Mouse (Mus musculus): ENCODE measurements around the gene Atpaf1. TPM values are rescaled to one million over a fixed set of nuclear protein-coding genes. Genes with fewer than 3 reads are reported as not detected.

The Atpaf1 gene
- polyA plus RNA-seq, 1 experiment from 2014 or later = 54.0 TPM

DNA sequence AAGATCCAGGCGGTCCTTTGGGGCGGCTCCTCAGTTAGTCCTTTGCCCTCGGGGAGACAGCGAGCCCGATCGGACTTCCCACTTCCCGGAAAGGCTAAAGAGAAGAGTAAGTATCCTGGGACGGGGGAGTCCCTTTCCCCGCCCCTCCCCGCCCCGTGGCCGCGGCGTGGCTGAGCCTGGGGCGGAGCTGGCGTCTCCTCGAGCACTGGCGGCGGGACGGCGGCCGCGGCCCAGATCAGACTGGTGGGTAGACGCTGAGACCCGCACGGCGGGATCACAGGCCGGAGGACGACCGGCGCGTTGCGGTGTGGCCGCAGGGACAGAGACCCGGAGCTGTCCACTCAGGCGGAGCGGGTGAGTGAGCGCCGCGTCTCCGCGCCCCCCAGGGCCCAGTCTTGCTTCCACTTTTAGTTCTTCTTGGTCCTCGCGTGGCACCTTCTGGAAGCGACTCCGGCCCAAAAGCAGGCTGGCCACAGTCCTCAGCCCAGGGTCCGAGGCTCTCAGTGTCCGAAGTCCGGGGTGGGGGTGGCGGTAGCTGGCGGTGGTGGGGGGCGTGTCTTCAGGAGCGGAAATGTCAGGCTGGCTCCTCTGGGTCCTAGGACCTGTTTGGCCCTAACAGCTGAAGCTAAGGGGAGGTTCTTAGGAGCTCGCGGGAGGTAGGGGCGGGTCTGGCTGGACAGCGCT lies 43.4 kb downstream of the Atpaf1 start, which contains the start of gene Mob3c:
Gene Mob3c, plus strand, starts transcription at position 205 of the 684 bp plus-strand sequence.
- Histone ChIP-seq H3K9ac (replicated peaks; ENCODE audit: low read length) (peak within 1 kb of the TSS; percentile 69), H3K4me3 (ENCODE audit: low read depth, low read length) (peak within 1 kb of the TSS; percentile 75), H3K4me1 (ENCODE audit: control insufficient read depth, insufficient read depth, low read length) (no peaks in the 10 kb centered on the region), H3K27ac (replicated peaks; ENCODE audit: low read depth, low read length) (no peak within 1 kb of the TSS), H3K27me3 (ENCODE audit: control insufficient read depth, insufficient read depth, low read length) (peaks cover 3% of the 10 kb centered on the region; the same call in 1 of the 2 replicates), H3K4me2 (ENCODE audit: low read depth, low read length) (peak within 1 kb of the TSS; percentile 85), H3K9me3 (replicated peaks; ENCODE audit: control insufficient read depth, low read length) (no peaks in the 10 kb centered on the region), H3K36me3 (replicated peaks; ENCODE audit: control insufficient read depth, insufficient read depth, low read depth, low read length) (no peaks in the 10 kb centered on the region)
- WGBS = under 1% methylated on average over 56 of the region's 57 CpGs
- DNase-seq (ENCODE audit: low spot score) (peak; percentile 85), ATAC-seq (replicated peaks; ENCODE audit: insufficient number of reproducible peaks, low FRiP score, low TSS enrichment, low read depth) (peak; percentile 89)

DNA sequence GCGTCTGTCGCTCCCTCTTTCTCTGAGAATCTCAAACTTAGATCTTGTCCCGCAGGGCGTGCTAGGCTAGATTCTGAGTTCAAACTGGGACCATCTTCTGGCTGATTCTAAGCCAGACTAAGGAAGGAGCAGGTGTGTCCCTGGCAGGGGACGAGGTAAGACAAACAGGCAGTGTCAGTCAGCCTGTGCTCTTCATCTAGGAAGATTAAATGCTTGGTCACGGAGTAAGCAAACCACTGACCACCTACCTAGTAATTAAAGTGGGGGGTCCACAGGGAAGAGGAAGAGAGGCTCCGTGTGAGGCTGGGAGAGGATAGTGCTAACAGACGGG lies 43.9 kb downstream of the Atpaf1 start:
- Histone ChIP-seq H3K9ac (replicated peaks; ENCODE audit: low read length) (no peak overlapping the region; the same call in 1 of the 2 replicates), H3K9me3 (replicated peaks; ENCODE audit: control insufficient read depth, low read length) (no peaks in the 10 kb centered on the region), H3K27me3 (ENCODE audit: control insufficient read depth, insufficient read depth, low read length) (peaks cover 3% of the 10 kb centered on the region; the same call in 1 of the 2 replicates), H3K36me3 (replicated peaks; ENCODE audit: control insufficient read depth, insufficient read depth, low read depth, low read length) (no peaks in the 10 kb centered on the region), H3K4me3 (ENCODE audit: low read depth, low read length) (peak overlapping the region; percentile 75), H3K27ac (replicated peaks; ENCODE audit: low read depth, low read length) (no peak overlapping the region), H3K4me1 (ENCODE audit: control insufficient read depth, insufficient read depth, low read length) (no peaks in the 10 kb centered on the region), H3K4me2 (ENCODE audit: low read depth, low read length) (peak overlapping the region; percentile 85)
- peak; percentile 49 for ATAC-seq (replicated peaks; ENCODE audit: insufficient number of reproducible peaks, low FRiP score, low TSS enrichment, low read depth)
- DNase-seq (ENCODE audit: low spot score) = no peak
- 5% methylated on average over 8 of the region's 8 CpGs for WGBS

DNA sequence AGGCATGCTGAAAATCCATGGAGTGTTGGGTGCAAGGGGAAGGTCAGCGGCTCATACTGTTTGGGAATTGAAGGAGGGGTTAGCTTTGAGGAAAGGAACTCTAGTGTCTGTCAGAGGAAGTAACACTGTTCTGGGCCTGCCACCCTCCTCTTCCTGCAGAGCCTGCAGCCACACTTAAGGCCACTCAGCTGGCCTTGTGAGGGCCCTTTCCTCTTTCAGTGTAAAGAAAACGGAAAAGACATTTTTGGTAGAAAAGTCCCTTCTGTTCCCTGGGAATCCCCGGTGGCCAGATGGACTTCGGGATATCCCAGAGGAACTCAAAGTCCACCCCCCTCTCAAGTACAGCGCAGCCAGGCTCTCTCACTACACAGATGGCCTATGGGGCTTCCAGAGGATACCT lies 45.9 kb downstream of the Atpaf1 start:
- WGBS = 80% methylated on average over 5 of the region's 5 CpGs
- H3K9me3 ChIP-seq (replicated peaks; ENCODE audit: control insufficient read depth, low read length) = no peaks in the 10 kb centered on the region
- H3K4me1 ChIP-seq (ENCODE audit: control insufficient read depth, insufficient read depth, low read length) = no peaks in the 10 kb centered on the region
- no peak overlapping the region for H3K4me3 ChIP-seq (ENCODE audit: low read depth, low read length)
- ATAC-seq (replicated peaks; ENCODE audit: insufficient number of reproducible peaks, low FRiP score, low TSS enrichment, low read depth) (no peak), DNase-seq (ENCODE audit: low spot score) (no peak)
- H3K4me2 ChIP-seq (ENCODE audit: low read depth, low read length) = no peak overlapping the region
- no peak overlapping the region for H3K9ac ChIP-seq (replicated peaks; ENCODE audit: low read length)
- no peak overlapping the region for H3K27ac ChIP-seq (replicated peaks; ENCODE audit: low read depth, low read length)
- H3K27me3 ChIP-seq (ENCODE audit: control insufficient read depth, insufficient read depth, low read length) = peaks cover 3% of the 10 kb centered on the region; the same call in 1 of the 2 replicates
- no peaks in the 10 kb centered on the region for H3K36me3 ChIP-seq (replicated peaks; ENCODE audit: control insufficient read depth, insufficient read depth, low read depth, low read length)

DNA sequence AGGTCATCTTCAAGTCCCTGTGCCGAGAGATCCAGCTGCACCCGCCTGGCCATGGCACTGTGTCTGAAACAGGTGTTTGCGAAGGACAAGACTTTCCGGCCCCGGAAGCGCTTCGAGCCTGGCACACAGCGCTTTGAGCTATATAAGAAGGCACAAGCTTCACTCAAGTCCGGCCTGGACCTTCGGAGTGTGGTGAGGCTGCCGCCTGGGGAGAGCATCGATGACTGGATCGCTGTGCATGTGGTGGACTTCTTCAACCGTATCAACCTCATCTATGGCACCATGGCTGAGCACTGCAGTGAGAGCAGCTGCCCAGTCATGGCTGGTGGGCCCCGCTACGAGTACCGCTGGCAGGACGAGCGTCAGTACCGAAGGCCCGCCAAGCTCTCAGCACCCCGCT lies 46.6 kb downstream of the Atpaf1 start:
- Histone ChIP-seq H3K4me1 (ENCODE audit: control insufficient read depth, insufficient read depth, low read length) (no peaks in the 10 kb centered on the region), H3K36me3 (replicated peaks; ENCODE audit: control insufficient read depth, insufficient read depth, low read depth, low read length) (no peaks in the 10 kb centered on the region), H3K27ac (replicated peaks; ENCODE audit: low read depth, low read length) (no peak overlapping the region), H3K4me3 (ENCODE audit: low read depth, low read length) (no peak overlapping the region), H3K27me3 (ENCODE audit: control insufficient read depth, insufficient read depth, low read length) (peaks cover 3% of the 10 kb centered on the region; the same call in 1 of the 2 replicates), H3K9ac (replicated peaks; ENCODE audit: low read length) (no peak overlapping the region), H3K9me3 (replicated peaks; ENCODE audit: control insufficient read depth, low read length) (no peaks in the 10 kb centered on the region), H3K4me2 (ENCODE audit: low read depth, low read length) (no peak overlapping the region)
- DNase-seq (ENCODE audit: low spot score) = no peak
- no peak for ATAC-seq (replicated peaks; ENCODE audit: insufficient number of reproducible peaks, low FRiP score, low TSS enrichment, low read depth)
- 94% methylated on average over 22 of the region's 22 CpGs for WGBS

DNA sequence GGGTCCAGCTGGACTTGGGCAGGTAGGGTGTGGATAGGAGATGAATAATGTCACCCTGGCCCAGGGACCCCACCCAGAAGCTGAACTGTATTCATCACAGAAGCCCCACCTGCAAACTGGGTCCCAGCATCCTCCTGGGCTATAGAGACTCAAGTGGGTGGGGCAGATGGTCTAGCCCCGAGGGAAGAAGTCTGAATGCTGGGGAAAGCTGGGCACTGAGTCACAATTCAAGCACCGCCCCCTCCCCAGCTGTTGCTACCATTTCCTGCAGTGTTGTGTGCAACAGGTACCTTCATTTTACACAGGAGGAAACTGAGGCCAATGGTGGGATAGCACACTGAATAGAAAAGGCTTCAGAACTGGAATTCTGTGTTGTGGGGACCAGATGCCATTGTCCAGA lies 47.4 kb downstream of the Atpaf1 start:
- WGBS = 62% methylated on average over 2 of the region's 2 CpGs
- Histone ChIP-seq H3K36me3 (replicated peaks; ENCODE audit: control insufficient read depth, insufficient read depth, low read depth, low read length) (no peaks in the 10 kb centered on the region), H3K27ac (replicated peaks; ENCODE audit: low read depth, low read length) (no peak overlapping the region), H3K4me1 (ENCODE audit: control insufficient read depth, insufficient read depth, low read length) (no peaks in the 10 kb centered on the region), H3K4me3 (ENCODE audit: low read depth, low read length) (no peak overlapping the region), H3K9me3 (replicated peaks; ENCODE audit: control insufficient read depth, low read length) (no peaks in the 10 kb centered on the region), H3K9ac (replicated peaks; ENCODE audit: low read length) (no peak overlapping the region), H3K27me3 (ENCODE audit: control insufficient read depth, insufficient read depth, low read length) (peaks cover 3% of the 10 kb centered on the region; the same call in 1 of the 2 replicates), H3K4me2 (ENCODE audit: low read depth, low read length) (no peak overlapping the region)
- no peak for ATAC-seq (replicated peaks; ENCODE audit: insufficient number of reproducible peaks, low FRiP score, low TSS enrichment, low read depth)
- no peak for DNase-seq (ENCODE audit: low spot score)

DNA sequence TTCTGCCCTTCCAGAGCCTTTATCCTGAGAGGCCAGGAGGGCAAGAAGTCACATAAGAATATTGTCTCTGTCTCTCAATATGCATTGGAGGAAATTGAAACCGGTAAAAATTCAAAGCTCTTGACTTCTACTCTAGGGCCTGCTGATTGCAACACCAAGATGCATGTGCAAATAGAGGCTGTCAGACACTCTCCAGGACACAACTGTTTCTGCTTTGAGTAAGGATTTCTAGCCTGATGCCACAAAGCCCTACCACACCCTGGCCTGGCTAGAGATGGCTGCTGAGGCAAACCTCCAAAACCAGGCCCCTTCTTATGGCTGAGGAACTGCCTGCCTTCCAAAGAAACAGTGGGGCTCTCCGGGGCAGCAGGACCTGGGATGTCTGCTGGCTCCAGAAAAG lies 51.0 kb downstream of the Atpaf1 start:
- 66% methylated on average over 2 of the region's 2 CpGs for WGBS
- Histone ChIP-seq H3K27ac (replicated peaks; ENCODE audit: low read depth, low read length) (no peak overlapping the region), H3K4me2 (ENCODE audit: low read depth, low read length) (no peak overlapping the region), H3K36me3 (replicated peaks; ENCODE audit: control insufficient read depth, insufficient read depth, low read depth, low read length) (no peaks in the 10 kb centered on the region), H3K4me1 (ENCODE audit: control insufficient read depth, insufficient read depth, low read length) (no peaks in the 10 kb centered on the region), H3K27me3 (ENCODE audit: control insufficient read depth, insufficient read depth, low read length) (no peaks in the 10 kb centered on the region), H3K9me3 (replicated peaks; ENCODE audit: control insufficient read depth, low read length) (no peaks in the 10 kb centered on the region), H3K9ac (replicated peaks; ENCODE audit: low read length) (no peak overlapping the region), H3K4me3 (ENCODE audit: low read depth, low read length) (no peak overlapping the region)
- ATAC-seq (replicated peaks; ENCODE audit: insufficient number of reproducible peaks, low FRiP score, low TSS enrichment, low read depth) (no peak), DNase-seq (ENCODE audit: low spot score) (no peak)

DNA sequence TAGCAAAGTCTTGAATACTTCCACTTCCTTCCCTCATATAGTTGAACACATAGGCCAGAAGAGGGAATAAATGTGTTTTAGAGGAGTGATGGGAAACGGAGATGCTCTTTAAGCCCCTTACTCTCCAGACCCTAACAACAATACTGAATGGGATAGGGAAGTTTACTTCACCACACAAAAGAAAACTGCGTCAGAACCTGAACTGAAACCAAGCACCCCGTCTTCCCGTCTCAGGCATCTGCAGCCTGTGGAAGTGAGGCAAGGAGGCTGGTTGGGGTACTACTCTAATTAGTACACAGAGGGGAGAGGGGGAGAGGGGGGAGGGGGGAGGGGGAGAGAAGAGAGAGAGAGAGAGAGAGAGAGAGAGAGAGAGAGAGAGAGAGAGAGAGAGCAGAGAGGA lies 53.6 kb downstream of the Atpaf1 start:
- no peak overlapping the region for H3K4me3 ChIP-seq (ENCODE audit: low read depth, low read length)
- 79% methylated on average over 4 of the region's 4 CpGs for WGBS
- no peak for ATAC-seq (replicated peaks; ENCODE audit: insufficient number of reproducible peaks, low FRiP score, low TSS enrichment, low read depth)

DNA sequence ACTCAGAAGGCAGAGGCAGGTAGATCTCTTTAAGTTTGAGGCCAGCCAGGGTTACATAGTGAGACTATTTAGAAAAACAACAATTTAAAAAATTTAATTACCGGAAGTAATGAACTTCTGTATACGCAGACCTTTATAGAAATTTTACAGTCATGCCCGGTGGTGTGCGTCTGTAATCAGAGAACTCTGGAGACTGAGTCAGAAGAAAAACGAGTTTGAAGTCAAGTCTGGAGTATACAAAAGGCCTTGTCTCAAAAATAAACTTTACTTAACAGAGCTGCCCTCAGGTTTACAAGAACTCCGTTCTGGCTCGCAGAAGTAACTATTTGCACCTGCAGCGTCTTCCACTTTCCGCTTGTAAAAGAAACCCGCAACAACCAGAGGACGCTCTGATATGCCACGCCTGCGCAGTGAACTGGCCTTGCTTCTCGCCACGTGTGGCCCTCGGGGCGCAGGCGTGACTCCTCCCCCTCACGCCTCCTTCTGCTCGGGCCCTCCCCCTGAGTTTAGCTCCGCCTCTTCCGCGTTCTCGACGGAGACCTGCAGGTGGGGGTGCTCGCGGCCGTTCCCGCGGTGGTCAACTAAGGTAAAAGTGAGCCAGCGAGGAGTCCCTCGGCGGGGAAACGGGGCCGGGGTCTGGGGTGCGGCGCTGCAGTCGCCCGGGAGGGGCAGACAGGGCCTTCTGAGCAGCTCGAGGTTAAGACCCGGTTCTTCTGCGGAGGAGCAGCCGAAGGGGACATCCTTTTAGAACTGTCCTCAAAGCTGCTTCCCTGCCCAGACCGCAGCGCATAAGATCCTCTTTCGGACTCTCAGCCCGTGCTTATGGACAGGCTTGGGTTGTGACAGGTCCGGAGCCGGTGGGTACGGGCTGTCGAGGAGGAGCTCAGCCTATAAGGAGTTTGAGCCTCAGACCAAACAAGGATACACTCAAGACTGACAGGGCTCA lies 54.4 kb downstream of the Atpaf1 start, which contains the start of gene Mknk1:
Gene Mknk1, plus strand, starts transcription at position 503 of the 946 bp plus-strand sequence.
- H3K4me1 ChIP-seq (ENCODE audit: control insufficient read depth, insufficient read depth, low read length) = no peaks in the 10 kb centered on the region
- ATAC-seq (replicated peaks; ENCODE audit: insufficient number of reproducible peaks, low FRiP score, low TSS enrichment, low read depth) = peak; percentile 80
- H3K27me3 ChIP-seq (ENCODE audit: control insufficient read depth, insufficient read depth, low read length) = no peaks in the 10 kb centered on the region
- DNase-seq (ENCODE audit: low spot score) = peak; percentile 96
- peak within 1 kb of the TSS; percentile 61 for H3K4me2 ChIP-seq (ENCODE audit: low read depth, low read length)
- WGBS = 2% methylated on average over 48 of the region's 51 CpGs
- H3K27ac ChIP-seq (replicated peaks; ENCODE audit: low read depth, low read length) = no peak within 1 kb of the TSS
- peak within 1 kb of the TSS; percentile 51 for H3K4me3 ChIP-seq (ENCODE audit: low read depth, low read length)
- peak within 1 kb of the TSS; percentile 61 for H3K9ac ChIP-seq (replicated peaks; ENCODE audit: low read length)
- H3K36me3 ChIP-seq (replicated peaks; ENCODE audit: control insufficient read depth, insufficient read depth, low read depth, low read length) = no peaks in the 10 kb centered on the region
- no peaks in the 10 kb centered on the region for H3K9me3 ChIP-seq (replicated peaks; ENCODE audit: control insufficient read depth, low read length)

More for the DNA sequence above, 53.6 kb downstream of the Atpaf1 start:
- H3K4me1 ChIP-seq (ENCODE audit: control insufficient read depth, insufficient read depth, low read length) = no peaks in the 10 kb centered on the region
- H3K4me2 ChIP-seq (ENCODE audit: low read depth, low read length) = no peak overlapping the region
- no peak for DNase-seq (ENCODE audit: low spot score)
- no peaks in the 10 kb centered on the region for H3K36me3 ChIP-seq (replicated peaks; ENCODE audit: control insufficient read depth, insufficient read depth, low read depth, low read length)
- no peaks in the 10 kb centered on the region for H3K9me3 ChIP-seq (replicated peaks; ENCODE audit: control insufficient read depth, low read length)
- H3K27me3 ChIP-seq (ENCODE audit: control insufficient read depth, insufficient read depth, low read length) = no peaks in the 10 kb centered on the region
- no peak overlapping the region for H3K27ac ChIP-seq (replicated peaks; ENCODE audit: low read depth, low read length)
- no peak overlapping the region for H3K9ac ChIP-seq (replicated peaks; ENCODE audit: low read length)
